Mouse (Mus musculus): ENCODE measurements around the gene 1600012H06Rik.
"Not testable (repeated sequence)": the region's sequence is repeated elsewhere in the genome, so short reads cannot be mapped to it uniquely, and the experiment has no call there.

DNA sequence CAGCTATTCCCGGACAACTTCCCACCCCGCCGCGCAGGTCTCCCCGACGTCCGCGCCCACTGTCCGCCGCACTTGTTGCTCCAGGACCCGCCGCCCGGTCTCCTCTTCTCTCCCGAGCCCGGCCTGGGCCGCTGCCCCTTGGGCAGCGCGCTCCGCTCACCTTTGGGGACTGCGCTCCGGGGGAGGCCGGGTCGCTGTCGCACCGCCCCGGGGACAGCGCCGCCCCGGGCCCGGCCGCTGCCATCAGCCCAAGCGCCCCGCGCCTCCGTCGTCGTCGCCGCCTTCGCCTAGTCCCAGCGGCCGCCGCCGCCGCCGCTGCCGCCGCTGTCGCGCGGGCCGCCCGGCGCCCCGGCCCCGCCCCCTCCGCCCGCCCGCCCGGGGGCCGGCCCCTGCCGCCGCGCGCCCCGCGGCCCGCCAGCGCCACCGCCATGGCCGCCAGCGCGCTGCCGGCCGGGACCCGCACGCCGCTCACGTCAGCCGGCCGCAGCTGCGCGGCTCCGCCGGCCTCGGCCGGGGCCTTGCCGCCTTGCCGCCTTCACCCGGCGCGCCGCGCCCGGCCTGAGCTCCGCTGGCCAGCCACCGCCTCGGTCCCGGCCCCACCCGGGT lies 18.1 kb downstream of the 1600012H06Rik start, which contains the start of gene Phf10:
- TF ChIP-seq MYOD1 (IDR thresholded peaks at IDR 0.05; ENCODE audit: control insufficient read depth in 1 of 3, insufficient read length in 2 of 3, low read depth in 2 of 3); TCF3 (IDR thresholded peaks at IDR 0.05; ENCODE audit: insufficient read length, low read depth); USF1 (IDR thresholded peaks at IDR 0.05; ENCODE audit: low read depth); E2F4 (IDR thresholded peaks at IDR 0.05; ENCODE audit: insufficient read depth); CEBPB (IDR thresholded peaks at IDR 0.05; ENCODE audit: insufficient read depth, poor library complexity, severe bottlenecking); MYOG (IDR thresholded peaks at IDR 0.05; ENCODE audit: control insufficient read depth in 1 of 3, insufficient read depth in 1 of 3, insufficient read length in 2 of 3, low read depth in 2 of 3): not testable (repeated sequence)
- peak; percentile 71 for TF ChIP-seq POLR2A (IDR thresholded peaks at IDR 0.05; ENCODE audit: insufficient read length, low read depth)
